Mouse (Mus musculus): ENCODE data around the gene Sdk1.

DNA sequence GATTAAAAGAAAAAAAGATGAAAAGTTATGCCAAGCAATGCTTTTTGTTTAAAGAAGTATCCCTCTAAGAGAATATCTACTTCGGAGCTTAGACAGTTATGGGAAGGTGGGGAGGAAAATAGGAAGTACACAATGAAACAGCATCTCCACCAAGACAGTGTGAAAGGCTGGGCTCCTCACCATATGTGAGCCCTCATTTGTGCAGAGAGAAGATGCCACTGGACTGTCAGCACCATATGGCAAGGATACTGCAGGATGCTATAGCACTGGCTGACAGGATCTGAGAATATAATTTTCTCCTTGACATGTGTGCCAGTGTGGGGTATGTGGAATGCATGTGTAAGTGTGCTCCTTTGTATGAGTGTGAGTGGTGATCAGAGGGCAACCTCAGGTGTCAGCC is 435.7 kb downstream of the Sdk1 start:
- TF ChIP-seq POLR2A (IDR thresholded peaks at IDR 0.05; ENCODE audit: low read depth, low read length) = no peak
- no peak for TF ChIP-seq CTCF (IDR thresholded peaks at IDR 0.05; ENCODE audit: extremely low read depth, insufficient read length, insufficient replicate concordance, low read depth, low read length)

Measured in small intestine, adult 2 months (tissue).